Mouse (Mus musculus) liver, postnatal 0 days (tissue): ENCODE data around the gene Cep128. TPM values are rescaled to one million over a fixed set of nuclear protein-coding genes. Genes with fewer than 3 reads are reported as not detected.

Experiments used
- ATAC-seq: fragments of 200-750 bp; cut with Nextera tagmentation; 2 replicates; pipeline ENCODE4 v1.8.0; 2017; ENCODE audit warnings: mild to moderate bottlenecking, moderate library complexity
- DNase-seq: peaks from one replicate; pipeline ENCODE4 v3.0.0-alpha.2; 2016
- H3K27ac ChIP-seq: fragments of 300-500 bp; sonication (generic); 2 replicates; pipeline ENCODE4 v1.5.1; 2014; ENCODE audit warnings: antibody characterized with exemption, moderate library complexity, mild to moderate bottlenecking, low read depth
- H3K27me3 ChIP-seq: fragments of 300-500 bp; sonication (generic); 2 replicates; pipeline ENCODE4 v1.6.1; 2014; ENCODE audit warnings: low read length, control low read depth, mixed read lengths; ENCODE audit not compliant: insufficient read depth
- H3K36me3 ChIP-seq: fragments of 300-500 bp; sonication (generic); replicated peaks from 2 replicates; pipeline ENCODE4 v1.6.1; 2014; ENCODE audit warnings: mild to moderate bottlenecking, control low read depth, low read length, moderate library complexity, mixed read lengths; ENCODE audit not compliant: insufficient read depth
- H3K4me1 ChIP-seq: fragments of 300-500 bp; sonication (generic); 2 replicates; pipeline ENCODE4 v1.6.1; 2014; ENCODE audit warnings: antibody characterized with exemption, mild to moderate bottlenecking, control low read depth; ENCODE audit not compliant: insufficient read depth
- H3K4me2 ChIP-seq: fragments of 300-500 bp; sonication (generic); 2 replicates; pipeline ENCODE4 v1.6.1; 2014; ENCODE audit warnings: low read depth, mild to moderate bottlenecking, low read length, moderate library complexity, mixed read lengths
- H3K4me3 ChIP-seq: fragments of 300-500 bp; sonication (generic); 2 replicates; pipeline ENCODE4 v1.5.1; 2014; ENCODE audit warnings: low read depth, low read length
- H3K9ac ChIP-seq: fragments of 300-500 bp; sonication (generic); replicated peaks from 2 replicates; pipeline ENCODE4 v1.6.1; 2014; ENCODE audit warnings: mild to moderate bottlenecking, moderate library complexity
- H3K9me3 ChIP-seq: fragments of 300-500 bp; sonication (generic); 2 replicates; pipeline ENCODE4 v1.6.1; 2016; ENCODE audit warnings: mild to moderate bottlenecking, control low read depth, low read length, mixed read lengths
- CTCF ChIP-seq: sonication (generic); IDR thresholded peaks from 2 replicates; pipeline ENCODE4 v1.5.1; 2016; ENCODE audit warnings: antibody characterized with exemption, low read depth
- EP300 ChIP-seq: IDR thresholded peaks from 2 replicates; pipeline ENCODE4 v1.6.1; 2016; ENCODE audit warnings: antibody characterized with exemption, low read depth, mild to moderate bottlenecking
- WGBS: fragments of 180-500 bp; shearing (Covaris S2); extraction: QIAGEN DNeasy Blood & Tissue Kit; methylation state at CpG from one replicate; pipeline ENCODE4 v1.1.7; 2014; ENCODE audit not compliant: insufficient replicate concordance; 5-methylcytosine and 5-hydroxymethylcytosine counted together
- polyA plus RNA-seq: library from polyadenylated mRNA; unstranded; fragments of >200 nt; fragmentation: Nextera tagmentation; extraction: Ambion mirVana; gene quantifications from 2 replicates; pipeline ENCODE4 v1.2.1, GENCODE M21; 2015

The Cep128 gene
- polyA plus RNA-seq, 1 experiment from 2014 or later, result 3.7 TPM

- no peak overlapping the region for H3K9ac ChIP-seq
- ATAC-seq, result no peak
- DNase-seq, result no peak
- H3K27me3 ChIP-seq, result no peaks in the 10 kb centered on the region
- no peak overlapping the region for H3K4me3 ChIP-seq
- no peaks in the 10 kb centered on the region for H3K36me3 ChIP-seq
- no peaks in the 10 kb centered on the region for H3K4me1 ChIP-seq
- no peaks in the 10 kb centered on the region for H3K9me3 ChIP-seq
- 87% methylated on average over 3 of the region's 3 CpGs for WGBS
- no peak for TF ChIP-seq EP300
- TF ChIP-seq CTCF, result no peak
- H3K4me2 ChIP-seq, result no peak overlapping the region
- no peak overlapping the region for H3K27ac ChIP-seq
These were observed 179.9 kb downstream of the Cep128 start for GRCm38 (mm10) chr12:91204330-91204729.

DNA sequence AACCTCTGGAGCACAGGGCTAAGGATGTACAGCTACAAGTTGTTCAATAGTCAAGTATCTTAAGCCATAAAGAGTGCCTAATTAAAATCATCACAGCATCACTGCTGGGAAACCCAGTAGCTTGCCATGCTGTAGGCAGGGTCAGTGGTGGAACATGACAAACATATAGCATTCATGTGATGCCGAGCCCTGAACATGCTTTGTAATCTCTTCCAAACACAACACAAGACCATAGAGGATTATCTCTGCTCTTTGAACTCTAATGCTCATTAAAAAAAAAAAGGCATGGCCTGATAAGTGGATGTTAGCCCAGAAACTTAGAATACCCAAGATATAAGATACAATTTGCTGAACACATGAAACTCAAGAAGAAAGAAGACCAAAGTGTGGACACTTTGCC lies 181.7 kb downstream of the Cep128 start:
- no peak overlapping the region for H3K4me2 ChIP-seq
- no peak overlapping the region for H3K27ac ChIP-seq
- no peak overlapping the region for H3K9ac ChIP-seq
- H3K4me1 ChIP-seq, result no peaks in the 10 kb centered on the region
- TF ChIP-seq CTCF, result no peak
- TF ChIP-seq EP300, result no peak
- ATAC-seq, result no peak
- no peak overlapping the region for H3K4me3 ChIP-seq
- H3K36me3 ChIP-seq, result no peaks in the 10 kb centered on the region
- no peak for DNase-seq
- WGBS, result 65% methylated on average over 1 of the region's 1 CpGs
- no peaks in the 10 kb centered on the region for H3K27me3 ChIP-seq
- H3K9me3 ChIP-seq, result no peaks in the 10 kb centered on the region

DNA sequence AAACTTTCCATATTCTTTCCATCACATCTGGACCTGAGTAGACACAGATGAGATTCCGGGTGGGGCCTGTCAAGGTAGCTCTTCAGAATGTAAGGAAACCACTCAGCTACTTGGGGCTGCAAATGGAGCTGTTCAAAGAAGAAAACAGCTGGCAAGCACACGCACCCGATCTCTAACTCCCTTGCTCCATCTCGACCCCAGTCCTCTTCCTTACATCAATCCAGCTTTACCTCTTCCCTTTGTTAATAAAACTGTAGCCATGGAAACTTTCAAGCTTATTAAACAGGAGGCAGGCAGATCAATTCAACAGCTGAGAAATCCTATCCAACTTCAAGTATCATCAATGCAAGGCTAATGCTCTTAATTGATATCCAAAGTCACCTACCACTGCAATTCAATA lies 195.1 kb downstream of the Cep128 start:
- Histone ChIP-seq H3K9ac (no peak overlapping the region), H3K4me3 (no peak overlapping the region), H3K4me1 (no peaks in the 10 kb centered on the region), H3K36me3 (no peaks in the 10 kb centered on the region), H3K9me3 (no peaks in the 10 kb centered on the region), H3K27ac (no peak overlapping the region), H3K4me2 (no peak overlapping the region), H3K27me3 (no peaks in the 10 kb centered on the region)
- TF ChIP-seq EP300 (no peak), CTCF (no peak)
- ATAC-seq (no peak), DNase-seq (no peak)
- 82% methylated on average over 4 of the region's 4 CpGs for WGBS

- Histone ChIP-seq H3K9ac (no peak overlapping the region), H3K4me3 (no peak overlapping the region), H3K9me3 (no peaks in the 10 kb centered on the region), H3K36me3 (no peaks in the 10 kb centered on the region), H3K27me3 (no peaks in the 10 kb centered on the region), H3K27ac (no peak overlapping the region), H3K4me1 (no peaks in the 10 kb centered on the region), H3K4me2 (no peak overlapping the region)
- DNase-seq (no peak), ATAC-seq (no peak)
- TF ChIP-seq CTCF, result no peak
- TF ChIP-seq EP300, result no peak
- WGBS, result 70% methylated on average over 5 of the region's 5 CpGs
These were observed 198.6 kb downstream of the Cep128 start for GRCm38 (mm10) chr12:91185564-91185963.

DNA sequence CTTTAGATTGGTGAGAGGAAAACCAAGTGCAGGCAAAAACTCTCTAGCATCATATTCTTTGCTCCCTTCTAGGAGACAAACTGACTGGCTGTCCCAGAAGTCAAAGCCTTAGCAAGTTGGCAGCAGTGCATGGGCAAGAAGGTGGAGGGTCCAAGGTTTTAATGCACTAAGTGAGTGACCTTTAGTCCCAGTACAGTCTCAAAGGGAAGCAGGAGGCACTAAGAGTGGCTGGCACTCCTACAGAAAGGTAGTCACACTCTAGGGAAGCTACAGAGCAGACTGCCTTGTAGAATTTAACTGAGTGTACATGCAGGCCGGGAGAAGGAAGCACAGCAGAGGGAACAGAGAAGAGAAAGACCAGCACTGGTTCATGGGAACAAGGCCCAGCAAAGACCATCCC lies 199.6 kb downstream of the Cep128 start:
- ATAC-seq (no peak), DNase-seq (no peak)
- H3K27ac ChIP-seq, result no peak overlapping the region
- no peaks in the 10 kb centered on the region for H3K27me3 ChIP-seq
- H3K9ac ChIP-seq, result no peak overlapping the region
- H3K4me2 ChIP-seq, result no peak overlapping the region
- no peaks in the 10 kb centered on the region for H3K9me3 ChIP-seq
- H3K36me3 ChIP-seq, result no peaks in the 10 kb centered on the region
- TF ChIP-seq CTCF (no peak), EP300 (no peak)
- H3K4me1 ChIP-seq, result no peaks in the 10 kb centered on the region
- no peak overlapping the region for H3K4me3 ChIP-seq
- WGBS, result 88% methylated on average over 1 of the region's 1 CpGs

- TF ChIP-seq CTCF, result no peak
These were observed 200.3 kb downstream of the Cep128 start for GRCm38 (mm10) chr12:91183928-91184327.

DNA sequence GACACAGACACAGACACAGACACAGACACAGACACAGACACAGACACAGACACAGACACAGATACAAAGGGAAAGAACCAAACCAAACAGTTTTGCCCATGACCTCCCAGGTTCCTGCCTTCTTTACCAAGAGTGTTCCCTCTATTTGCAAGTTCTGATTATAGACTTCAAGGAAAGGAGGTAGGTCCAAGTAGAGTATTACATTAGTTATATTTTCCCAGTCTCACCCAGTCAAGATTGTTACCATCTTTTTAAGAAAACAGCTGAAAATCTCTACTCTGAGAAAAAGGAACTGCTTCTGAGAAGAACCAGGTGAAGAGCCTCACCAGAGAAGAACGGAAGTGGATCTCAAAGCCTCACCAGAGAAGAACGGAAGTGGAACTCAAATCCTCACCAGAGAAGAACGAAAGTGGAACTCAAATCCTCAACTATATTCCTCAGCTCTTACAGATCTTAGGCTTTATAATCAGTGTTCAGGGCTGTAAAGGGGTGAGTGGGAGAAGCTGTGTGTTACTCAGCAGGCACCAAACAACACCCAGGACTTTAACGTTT lies 200.8 kb downstream of the Cep128 start:
- TF ChIP-seq CTCF (no peak), EP300 (no peak)
- no peak overlapping the region for H3K9ac ChIP-seq
- ATAC-seq (no peak), DNase-seq (no peak)
- H3K27ac ChIP-seq, result no peak overlapping the region
- 63% methylated on average over 4 of the region's 4 CpGs for WGBS
- H3K4me2 ChIP-seq, result no peak overlapping the region
- H3K9me3 ChIP-seq, result no peaks in the 10 kb centered on the region
- H3K4me3 ChIP-seq, result no peak overlapping the region
- no peaks in the 10 kb centered on the region for H3K27me3 ChIP-seq
- no peaks in the 10 kb centered on the region for H3K36me3 ChIP-seq
- no peaks in the 10 kb centered on the region for H3K4me1 ChIP-seq

More at GRCm38 (mm10) chr12:91183928-91184327, 200.3 kb downstream of the Cep128 start:
- ATAC-seq (no peak), DNase-seq (no peak)
- H3K4me1 ChIP-seq, result no peaks in the 10 kb centered on the region
- H3K27ac ChIP-seq, result no peak overlapping the region
- H3K36me3 ChIP-seq, result no peaks in the 10 kb centered on the region
- H3K9ac ChIP-seq, result no peak overlapping the region
- H3K4me2 ChIP-seq, result no peak overlapping the region
- whole genome bisulfite sequencing, result 61% methylated on average over 2 of the region's 2 CpGs
- no peak overlapping the region for H3K4me3 ChIP-seq
- no peaks in the 10 kb centered on the region for H3K27me3 ChIP-seq
- no peaks in the 10 kb centered on the region for H3K9me3 ChIP-seq
